Mouse (Mus musculus): ENCODE measurements around the gene Mindy2. TPM values are rescaled to one million over a fixed set of nuclear protein-coding genes. Genes with fewer than 3 reads are reported as not detected.

The Mindy2 gene
- polyA plus RNA-seq, 1 experiment, result 4.0 TPM

DNA sequence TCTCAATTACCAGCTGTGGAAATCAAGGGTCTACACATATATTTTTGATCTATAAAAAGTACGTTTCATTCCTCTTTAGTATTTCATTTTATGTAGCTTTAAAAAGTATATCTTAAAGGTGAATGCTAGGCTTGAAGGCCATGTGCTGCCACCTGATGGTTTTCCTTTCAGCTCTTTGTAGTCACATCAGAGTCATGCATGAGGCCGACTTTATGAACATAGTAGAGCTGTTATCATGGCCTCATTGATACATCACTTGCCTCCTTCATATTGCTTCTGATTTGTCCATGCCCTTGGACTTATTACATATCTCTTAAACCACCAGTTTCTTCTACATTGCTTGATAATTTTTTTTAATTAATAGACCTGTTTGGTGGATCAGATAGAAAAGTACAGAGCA lies 38.7 kb upstream of the Mindy2 start:
- Histone ChIP-seq H3K4me2 (ENCODE audit: low read depth) (no peak overlapping the region), H3K79me2 (ENCODE audit: control insufficient read depth, insufficient read depth) (peaks cover 96% of the 10 kb centered on the region), H3ac (ENCODE audit: control insufficient read depth, insufficient read length) (no peak overlapping the region), H3K36me3 (ENCODE audit: control insufficient read depth, insufficient read depth) (no peaks in the 10 kb centered on the region), H3K4me3 (no peak overlapping the region), H3K27me3 (ENCODE audit: control insufficient read depth, insufficient read depth, insufficient read length) (no peaks in the 10 kb centered on the region)
- TF ChIP-seq TCF12 (IDR thresholded peaks at IDR 0.05; ENCODE audit: insufficient read depth, poor library complexity, severe bottlenecking) (no peak), REST (IDR thresholded peaks at IDR 0.05; ENCODE audit: insufficient read depth, insufficient read length) (no peak), MAX (IDR thresholded peaks at IDR 0.05; ENCODE audit: low read depth) (no peak), POLR2AphosphoS2 (IDR thresholded peaks at IDR 0.05; ENCODE audit: insufficient read length, low read depth) (no peak), MYOG (IDR thresholded peaks at IDR 0.05; ENCODE audit: control insufficient read depth in 1 of 3, insufficient read depth in 1 of 3, insufficient read length in 2 of 3, low read depth in 2 of 3) (no peak), E2F4 (IDR thresholded peaks at IDR 0.05; ENCODE audit: insufficient read depth) (no peak)

DNA sequence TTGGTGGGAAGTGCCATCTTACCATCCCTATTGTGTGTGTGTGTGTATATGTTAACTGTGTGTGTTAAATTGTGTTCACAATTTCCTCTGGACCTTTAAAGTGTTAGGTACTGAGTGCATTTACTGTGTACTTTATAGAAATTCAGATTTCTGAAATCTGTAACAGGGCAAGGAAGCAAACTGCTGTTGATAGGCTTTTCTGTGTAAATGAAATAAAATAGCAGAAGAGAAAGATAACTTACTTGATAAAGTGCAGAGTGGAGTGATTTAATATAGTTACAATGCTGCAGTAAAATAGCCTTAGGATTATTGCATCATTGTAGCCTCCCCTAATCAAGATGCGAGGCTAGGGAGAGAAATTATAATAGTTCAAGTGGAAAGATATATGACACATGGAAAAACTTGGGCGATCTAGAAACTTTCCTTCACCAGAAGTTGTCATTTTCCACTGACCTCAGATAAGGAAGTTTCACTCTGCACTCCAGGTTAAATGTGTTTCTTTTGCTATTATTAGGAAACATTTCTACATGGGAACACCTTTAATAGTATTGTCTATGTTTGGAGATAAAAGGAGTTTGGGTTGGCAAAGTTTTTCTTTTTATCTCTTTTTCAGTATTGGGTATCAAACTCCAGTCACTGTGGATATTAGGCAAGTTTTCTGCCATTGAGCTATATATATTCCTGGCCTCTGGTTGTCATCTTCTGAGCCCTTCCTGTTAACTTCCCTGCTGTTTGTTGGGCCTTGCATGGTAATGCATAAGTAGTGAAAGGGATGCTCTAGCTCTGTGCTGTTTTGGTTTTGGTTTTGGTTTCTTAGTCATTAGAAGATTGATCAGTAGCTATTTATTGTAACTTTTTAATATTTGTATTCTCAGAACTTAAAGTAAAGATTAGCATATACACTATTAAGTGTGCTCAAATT lies 35.1 kb upstream of the Mindy2 start:
- Histone ChIP-seq H3K27me3 (ENCODE audit: control insufficient read depth, insufficient read depth, insufficient read length) (no peaks in the 10 kb centered on the region), H3K79me2 (ENCODE audit: control insufficient read depth, insufficient read depth) (peaks cover 89% of the 10 kb centered on the region), H3ac (ENCODE audit: control insufficient read depth, insufficient read length) (no peak overlapping the region), H3K4me2 (ENCODE audit: low read depth) (peak overlapping the region; percentile 19), H3K36me3 (ENCODE audit: control insufficient read depth, insufficient read depth) (no peaks in the 10 kb centered on the region), H3K4me3 (no peak overlapping the region)
- TF ChIP-seq E2F4 (IDR thresholded peaks at IDR 0.05; ENCODE audit: insufficient read depth), result no peak
- TF ChIP-seq CEBPB (IDR thresholded peaks at IDR 0.05; ENCODE audit: insufficient read depth, poor library complexity, severe bottlenecking), result 0 out of 2 replicates have a peak, but pooled peaks have one; percentile 22
- no peak for TF ChIP-seq TCF3 (IDR thresholded peaks at IDR 0.05; ENCODE audit: insufficient read length, low read depth)
- TF ChIP-seq MYOG (IDR thresholded peaks at IDR 0.05; ENCODE audit: control insufficient read depth in 1 of 3, insufficient read depth in 1 of 3, insufficient read length in 2 of 3, low read depth in 2 of 3), result no peak

DNA sequence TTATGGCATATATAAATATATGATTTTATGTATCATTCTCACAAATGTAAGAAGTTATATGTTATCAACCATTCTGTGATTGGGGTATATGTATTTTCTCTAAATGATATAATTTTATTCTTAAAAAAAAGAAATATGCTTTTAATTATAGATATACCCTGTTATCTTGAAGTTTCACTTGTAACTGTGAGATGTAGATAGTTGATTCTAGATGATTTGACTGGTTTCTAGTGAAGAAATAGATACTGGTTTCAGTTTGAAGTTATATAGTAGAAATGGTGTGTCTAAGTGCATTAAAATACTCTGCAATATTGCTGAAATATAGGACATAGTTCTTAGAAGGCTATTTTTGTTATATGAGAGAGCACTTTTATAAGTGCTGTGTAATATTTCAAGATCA lies 33.6 kb upstream of the Mindy2 start:
- Histone ChIP-seq H3K27me3 (ENCODE audit: control insufficient read depth, insufficient read depth, insufficient read length) (no peaks in the 10 kb centered on the region), H3K36me3 (ENCODE audit: control insufficient read depth, insufficient read depth) (no peaks in the 10 kb centered on the region), H3K79me2 (ENCODE audit: control insufficient read depth, insufficient read depth) (peaks cover 89% of the 10 kb centered on the region), H3K4me3 (no peak overlapping the region), H3ac (ENCODE audit: control insufficient read depth, insufficient read length) (no peak overlapping the region), H3K4me2 (ENCODE audit: low read depth) (no peak overlapping the region)
- TF ChIP-seq REST (IDR thresholded peaks at IDR 0.05; ENCODE audit: insufficient read depth, insufficient read length) (no peak), MYOG (IDR thresholded peaks at IDR 0.05; ENCODE audit: control insufficient read depth in 1 of 3, insufficient read depth in 1 of 3, insufficient read length in 2 of 3, low read depth in 2 of 3) (no peak), MYOD1 (IDR thresholded peaks at IDR 0.05; ENCODE audit: control insufficient read depth in 1 of 3, insufficient read length in 2 of 3, low read depth in 2 of 3) (no peak), E2F4 (IDR thresholded peaks at IDR 0.05; ENCODE audit: insufficient read depth) (no peak), TCF3 (IDR thresholded peaks at IDR 0.05; ENCODE audit: insufficient read length, low read depth) (no peak), MAX (IDR thresholded peaks at IDR 0.05; ENCODE audit: low read depth) (no peak)

DNA sequence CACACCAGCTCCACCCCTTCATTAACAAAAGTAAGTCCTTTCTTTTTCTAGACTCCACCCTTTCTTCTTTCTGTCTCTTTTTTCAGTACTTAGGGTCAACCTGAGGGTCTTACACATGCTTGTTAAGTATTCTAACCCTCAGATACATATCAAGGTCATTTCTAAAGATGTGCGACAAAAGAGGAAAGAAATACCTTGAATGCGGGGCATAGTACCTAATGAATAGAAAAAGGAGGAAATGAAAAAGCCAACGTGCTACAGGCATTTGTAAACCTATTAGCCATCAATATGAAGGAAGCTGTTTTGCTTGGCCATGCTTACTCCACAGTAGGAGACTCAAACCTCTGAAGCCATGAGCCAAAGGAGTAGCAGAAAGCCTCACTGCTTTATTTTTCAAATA lies 33.0 kb upstream of the Mindy2 start:
- Histone ChIP-seq H3K4me2 (ENCODE audit: low read depth) (no peak overlapping the region), H3K4me3 (no peak overlapping the region), H3K27me3 (ENCODE audit: control insufficient read depth, insufficient read depth, insufficient read length) (no peaks in the 10 kb centered on the region), H3ac (ENCODE audit: control insufficient read depth, insufficient read length) (no peak overlapping the region), H3K36me3 (ENCODE audit: control insufficient read depth, insufficient read depth) (no peaks in the 10 kb centered on the region), H3K79me2 (ENCODE audit: control insufficient read depth, insufficient read depth) (peaks cover 89% of the 10 kb centered on the region)
- TF ChIP-seq TCF3 (IDR thresholded peaks at IDR 0.05; ENCODE audit: insufficient read length, low read depth), result no peak
- no peak for TF ChIP-seq MYOG (IDR thresholded peaks at IDR 0.05; ENCODE audit: control insufficient read depth in 1 of 3, insufficient read depth in 1 of 3, insufficient read length in 2 of 3, low read depth in 2 of 3)
- TF ChIP-seq POLR2AphosphoS2 (IDR thresholded peaks at IDR 0.05; ENCODE audit: insufficient read length, low read depth), result no peak
- no peak for TF ChIP-seq MYOD1 (IDR thresholded peaks at IDR 0.05; ENCODE audit: control insufficient read depth in 1 of 3, insufficient read length in 2 of 3, low read depth in 2 of 3)
- no peak for TF ChIP-seq CEBPB (IDR thresholded peaks at IDR 0.05; ENCODE audit: insufficient read depth, poor library complexity, severe bottlenecking)
- TF ChIP-seq TCF12 (IDR thresholded peaks at IDR 0.05; ENCODE audit: insufficient read depth, poor library complexity, severe bottlenecking), result no peak
- TF ChIP-seq POLR2A (IDR thresholded peaks at IDR 0.05; ENCODE audit: insufficient read length, low read depth), result no peak
- no peak for TF ChIP-seq MAX (IDR thresholded peaks at IDR 0.05; ENCODE audit: low read depth)
- no peak for TF ChIP-seq SRF (IDR thresholded peaks at IDR 0.05; ENCODE audit: control insufficient read depth, insufficient read length, low read depth)
- no peak for TF ChIP-seq E2F4 (IDR thresholded peaks at IDR 0.05; ENCODE audit: insufficient read depth)
- no peak for TF ChIP-seq REST (IDR thresholded peaks at IDR 0.05; ENCODE audit: insufficient read depth, insufficient read length)
- TF ChIP-seq USF1 (IDR thresholded peaks at IDR 0.05; ENCODE audit: low read depth), result no peak

DNA sequence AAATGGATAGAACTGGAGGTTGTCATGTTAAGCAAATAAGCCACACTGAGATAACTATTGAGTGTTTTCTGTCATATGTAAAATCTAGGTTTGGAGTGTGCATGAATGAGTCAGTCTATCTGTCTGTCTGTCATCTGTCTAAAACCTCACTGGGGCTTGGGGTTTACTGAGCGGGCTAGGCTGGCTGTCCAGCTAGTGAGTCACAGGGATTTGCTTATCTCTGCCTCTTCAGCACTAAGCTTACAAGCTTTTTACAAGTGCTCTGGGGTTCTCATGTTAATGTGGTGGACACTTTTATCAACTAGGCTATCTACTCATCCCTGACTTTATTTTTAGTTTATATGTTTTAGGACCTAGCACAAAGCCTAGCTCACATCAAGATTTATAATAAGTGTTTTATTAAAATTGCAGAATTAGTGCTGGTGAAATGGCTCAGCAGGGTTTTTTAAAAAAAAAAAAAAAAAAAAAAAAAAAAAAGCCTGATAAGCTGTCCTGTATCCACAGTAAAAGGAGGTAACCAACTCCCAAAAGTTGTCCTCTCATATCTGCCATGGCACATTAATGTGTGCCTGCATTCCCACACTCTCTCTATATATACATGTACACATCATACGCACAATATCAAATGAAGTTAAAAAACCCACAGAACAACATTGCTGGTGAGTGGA lies 31.5 kb upstream of the Mindy2 start:
- peak overlapping the region; percentile 46 for H3K4me2 ChIP-seq (ENCODE audit: low read depth)
- H3K27me3 ChIP-seq (ENCODE audit: control insufficient read depth, insufficient read depth, insufficient read length), result no peaks in the 10 kb centered on the region
- peaks cover 89% of the 10 kb centered on the region for H3K79me2 ChIP-seq (ENCODE audit: control insufficient read depth, insufficient read depth)
- H3K36me3 ChIP-seq (ENCODE audit: control insufficient read depth, insufficient read depth), result no peaks in the 10 kb centered on the region
- no peak for TF ChIP-seq MYOG (IDR thresholded peaks at IDR 0.05; ENCODE audit: control insufficient read depth in 1 of 3, insufficient read depth in 1 of 3, insufficient read length in 2 of 3, low read depth in 2 of 3)
- peak in 1 of 3 experiments; percentile 29 for TF ChIP-seq MYOD1 (IDR thresholded peaks at IDR 0.05; ENCODE audit: control insufficient read depth in 1 of 3, insufficient read length in 2 of 3, low read depth in 2 of 3)
- no peak for TF ChIP-seq TCF3 (IDR thresholded peaks at IDR 0.05; ENCODE audit: insufficient read length, low read depth)
- no peak overlapping the region for H3ac ChIP-seq (ENCODE audit: control insufficient read depth, insufficient read length)
- H3K4me3 ChIP-seq, result no peak overlapping the region

Data from myocyte (in vitro differentiated cells).